Mouse (Mus musculus): Measurements from ENCODE around the gene Gabpb1.

The Gabpb1 gene

DNA sequence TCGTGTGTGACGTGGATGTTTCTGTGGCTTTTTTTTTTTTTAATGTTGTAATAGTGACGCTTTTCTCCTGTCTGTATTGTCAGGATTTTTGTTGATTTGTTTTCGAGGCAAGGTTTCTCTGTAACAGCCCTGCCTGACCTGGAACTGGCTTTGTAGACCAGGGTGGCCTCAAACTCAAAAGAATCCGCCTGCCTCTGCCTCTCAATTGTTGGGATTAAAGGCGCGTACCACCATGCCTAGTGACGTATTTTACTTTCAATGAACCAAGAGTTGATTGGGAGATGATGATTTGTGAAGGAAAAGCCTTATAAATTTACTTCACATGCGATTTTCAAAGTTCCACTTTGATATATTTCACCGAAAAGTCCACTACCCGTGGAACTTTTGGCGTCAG is at the start of gene Gabpb1:
Gene Gabpb1, minus strand, starts transcription at position 216 of the 394 bp plus-strand sequence.
- ATAC-seq (ENCODE audit: insufficient number of reproducible peaks, low FRiP score, low TSS enrichment), result no peak

DNA sequence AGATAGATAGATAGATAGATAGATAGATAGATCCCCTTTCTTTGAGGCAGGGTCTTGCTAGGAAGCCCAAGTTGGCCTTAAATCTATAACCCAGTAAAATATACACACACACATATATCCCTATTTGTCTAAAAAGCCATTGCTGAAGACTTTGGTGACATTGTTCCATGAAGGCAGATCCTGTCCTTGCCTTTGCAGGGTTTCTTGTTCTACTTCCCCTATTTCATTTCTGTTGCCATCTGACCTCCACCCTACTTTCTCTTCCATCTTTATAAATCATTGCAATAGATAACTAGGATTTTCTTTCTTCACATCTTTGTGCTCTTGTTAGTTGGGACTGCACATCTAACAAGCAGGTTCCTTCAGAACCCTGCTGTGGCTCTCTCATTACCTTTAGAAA is 36.8 kb upstream of the Gabpb1 start:
- no peak for ATAC-seq (ENCODE audit: insufficient number of reproducible peaks, low FRiP score, low TSS enrichment)

DNA sequence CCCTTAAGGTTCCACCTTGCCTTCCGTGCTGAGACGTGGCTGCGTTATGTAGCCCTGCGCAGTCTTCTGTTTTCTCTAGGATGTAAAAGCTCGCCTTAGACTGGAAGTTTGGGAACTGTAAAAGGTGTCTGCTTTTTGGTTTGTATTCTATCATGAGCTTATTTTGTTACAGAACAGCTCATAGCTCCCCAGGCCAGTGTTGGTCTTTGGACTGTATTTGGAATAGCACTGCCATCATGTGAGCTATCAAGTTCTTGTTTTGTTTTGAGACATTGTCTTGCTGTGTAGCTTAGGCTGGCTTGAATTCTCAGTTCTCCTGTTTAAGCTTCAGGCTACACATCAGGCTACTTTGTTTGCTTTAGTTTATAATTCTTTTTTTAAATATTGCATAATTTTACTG is 36.4 kb upstream of the Gabpb1 start:
- ATAC-seq (ENCODE audit: insufficient number of reproducible peaks, low FRiP score, low TSS enrichment), result no peak

DNA sequence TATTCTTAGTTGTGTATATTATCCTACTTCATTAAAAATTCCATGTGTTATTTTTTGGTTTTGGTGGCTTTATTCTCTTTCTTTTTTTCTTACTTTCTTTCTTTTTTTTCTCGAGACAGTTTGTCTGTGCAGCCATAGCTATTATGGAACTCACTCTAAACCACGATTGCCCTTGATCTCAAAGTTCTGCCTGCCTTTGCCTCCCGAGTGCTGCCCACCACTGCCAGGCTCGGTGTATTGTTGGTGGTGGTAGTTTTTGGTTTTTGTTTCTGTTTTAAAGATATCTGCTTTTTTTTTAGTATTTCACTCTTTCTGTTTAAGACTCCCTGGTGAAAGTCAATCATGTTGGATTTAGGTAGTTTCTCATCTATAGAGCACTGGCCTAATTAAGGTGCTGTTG is 32.2 kb upstream of the Gabpb1 start:
- no peak for ATAC-seq (ENCODE audit: insufficient number of reproducible peaks, low FRiP score, low TSS enrichment)

DNA sequence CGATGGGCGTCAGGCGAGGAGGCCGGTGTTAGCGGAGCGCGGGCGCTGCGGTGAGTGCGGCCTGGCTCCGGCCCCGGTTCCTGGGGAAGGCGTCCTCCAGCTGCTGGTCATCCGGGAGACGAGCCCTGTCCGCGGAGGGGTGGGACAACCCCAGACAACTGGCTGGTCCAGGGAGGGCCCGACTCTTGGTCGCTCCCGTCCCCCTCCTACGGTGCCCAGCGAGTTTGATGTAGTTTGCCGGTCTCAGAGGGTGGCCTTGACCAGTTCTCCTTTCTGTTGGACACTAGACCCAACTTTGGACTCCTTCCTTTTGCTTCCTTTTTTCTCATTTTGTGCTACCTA is 31.3 kb upstream of the Gabpb1 start:
- no peak; the same call in 1 of the 2 replicates for ATAC-seq (ENCODE audit: insufficient number of reproducible peaks, low FRiP score, low TSS enrichment)

DNA sequence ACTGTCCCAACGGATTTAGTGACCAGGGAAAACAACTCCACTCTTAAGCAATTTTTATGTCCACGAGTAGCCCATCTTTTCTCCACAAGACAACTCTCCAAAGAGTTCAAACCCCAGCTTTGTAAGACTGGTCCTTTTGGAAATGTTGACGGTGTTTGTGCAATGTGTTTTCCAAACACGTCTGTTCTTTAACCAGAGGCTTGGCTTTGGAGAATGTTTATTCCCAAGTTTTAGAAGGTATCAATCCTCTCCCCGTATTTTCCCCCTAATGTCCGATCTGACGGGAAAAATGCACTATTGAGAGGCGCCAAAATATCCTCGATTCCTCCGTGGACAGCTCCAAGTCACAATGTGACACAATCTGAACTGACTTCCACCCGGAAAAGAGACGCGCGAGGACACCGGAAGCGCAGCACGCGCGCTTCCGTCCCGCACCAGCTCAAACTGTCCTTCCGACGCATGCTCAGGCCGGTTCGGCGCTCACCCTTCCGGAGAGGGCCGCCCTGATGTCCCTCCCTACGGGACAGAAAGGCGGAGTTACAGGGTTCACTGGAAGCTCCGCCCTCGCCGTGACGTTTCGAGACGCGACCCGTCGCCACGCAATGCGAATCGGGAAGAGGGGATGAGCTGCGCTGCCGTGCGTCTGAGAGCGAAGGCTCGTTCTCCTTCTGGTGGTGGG is 30.8 kb upstream of the Gabpb1 start, which contains the start of gene Usp8:
Gene Usp8, plus strand, starts transcription at position 570 of the 679 bp plus-strand sequence.
- peak; percentile 100 for ATAC-seq (ENCODE audit: insufficient number of reproducible peaks, low FRiP score, low TSS enrichment)

DNA sequence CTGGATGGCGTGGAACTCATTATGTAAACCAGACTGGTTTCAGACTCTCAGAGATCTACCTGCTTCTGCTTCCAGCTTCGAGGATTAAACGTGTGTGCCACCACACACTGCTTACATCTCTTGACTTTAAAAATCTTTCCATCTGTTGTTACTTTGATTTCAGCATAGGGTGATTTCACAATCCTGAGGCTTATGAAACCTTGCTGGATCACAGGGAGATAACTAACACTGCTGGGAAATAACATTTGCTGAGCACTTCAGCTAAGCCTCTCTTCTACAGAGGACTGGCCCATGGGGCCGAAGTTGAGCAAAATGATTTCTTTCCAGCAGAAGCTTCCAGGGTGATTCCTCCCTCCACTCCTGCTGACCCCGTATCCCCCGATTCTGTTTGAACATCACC is 19.1 kb upstream of the Gabpb1 start:
- no peak for ATAC-seq (ENCODE audit: insufficient number of reproducible peaks, low FRiP score, low TSS enrichment)

DNA sequence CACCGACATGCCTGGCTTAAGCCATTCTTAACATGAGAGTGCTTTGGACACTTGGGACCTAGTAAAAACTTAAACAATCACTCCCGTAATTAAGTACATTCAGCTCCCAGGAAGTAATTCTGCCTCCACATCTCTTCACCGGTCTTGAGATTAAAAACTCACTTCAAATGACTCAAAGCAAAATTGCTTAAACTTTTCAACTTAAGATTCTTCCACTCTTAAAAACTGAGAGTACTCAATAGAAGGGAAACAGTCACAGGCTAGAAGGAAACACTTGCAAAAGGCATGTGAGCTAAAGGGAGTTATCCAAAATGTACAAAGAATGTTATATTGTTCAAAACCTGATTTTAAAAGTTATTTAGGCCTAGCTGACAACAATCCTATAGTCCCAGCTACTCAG is 15.2 kb upstream of the Gabpb1 start:
- ATAC-seq (ENCODE audit: insufficient number of reproducible peaks, low FRiP score, low TSS enrichment), result no peak

DNA sequence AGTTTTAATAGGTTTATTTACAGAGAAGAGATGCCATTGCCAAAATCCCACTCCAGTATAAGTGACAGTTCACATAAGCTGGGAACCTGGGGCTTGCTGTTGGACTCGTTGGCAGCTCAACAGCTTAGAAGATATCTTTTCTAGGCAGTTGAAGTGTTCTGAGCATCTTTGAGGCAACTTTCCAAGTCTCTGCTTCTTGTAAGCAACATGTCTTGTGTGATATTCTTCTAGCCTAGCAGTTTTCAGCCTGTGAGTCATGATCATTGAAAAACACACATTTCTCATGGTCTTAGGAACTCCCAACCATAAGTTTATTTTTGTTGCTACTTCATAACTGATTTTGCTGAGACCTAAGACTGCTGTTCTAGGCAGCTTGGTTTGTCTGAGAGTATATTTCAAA is 6.8 kb upstream of the Gabpb1 start:
- no peak for ATAC-seq (ENCODE audit: insufficient number of reproducible peaks, low FRiP score, low TSS enrichment)

DNA sequence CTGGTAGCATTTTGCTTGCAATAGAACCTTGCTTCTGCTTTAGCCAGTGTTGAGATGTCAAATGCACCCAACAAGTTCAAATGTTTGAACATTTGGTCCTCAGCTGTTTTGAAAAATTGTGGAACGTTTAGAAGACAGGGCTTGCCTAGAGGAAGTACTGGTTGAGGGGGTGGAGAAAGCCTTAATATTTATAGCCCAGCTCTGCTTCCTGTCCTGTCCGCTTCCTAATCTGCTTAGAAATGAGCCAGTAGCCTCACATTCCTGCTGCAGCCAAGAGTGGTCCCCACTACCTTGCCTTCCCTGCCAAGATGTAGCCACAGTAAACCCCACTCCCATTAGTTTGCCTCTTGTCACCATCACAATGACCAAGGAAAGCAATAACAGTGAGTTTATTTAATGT is 6.2 kb upstream of the Gabpb1 start:
- no peak for ATAC-seq (ENCODE audit: insufficient number of reproducible peaks, low FRiP score, low TSS enrichment)

DNA sequence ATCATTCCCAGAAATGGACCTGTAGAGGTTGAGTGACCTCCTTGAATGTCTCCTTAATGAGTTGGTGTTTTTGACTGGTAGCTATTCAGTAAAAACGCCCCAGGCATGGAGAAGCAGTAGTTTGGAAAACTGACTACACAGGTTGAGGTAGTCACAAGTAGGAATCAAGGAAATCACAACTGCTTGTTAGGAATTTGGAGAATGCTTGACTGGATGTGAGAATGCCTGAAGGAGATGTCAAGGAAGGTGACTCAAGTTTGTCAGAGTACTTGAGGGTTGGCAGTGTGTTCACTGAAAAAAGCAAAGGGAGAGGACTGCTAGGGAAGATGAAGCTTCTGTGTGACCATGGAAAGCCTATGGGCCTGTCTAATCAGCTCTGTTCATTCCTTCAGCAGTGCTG is 1.2 kb upstream of the Gabpb1 start:
- ATAC-seq (ENCODE audit: insufficient number of reproducible peaks, low FRiP score, low TSS enrichment), result no peak

DNA sequence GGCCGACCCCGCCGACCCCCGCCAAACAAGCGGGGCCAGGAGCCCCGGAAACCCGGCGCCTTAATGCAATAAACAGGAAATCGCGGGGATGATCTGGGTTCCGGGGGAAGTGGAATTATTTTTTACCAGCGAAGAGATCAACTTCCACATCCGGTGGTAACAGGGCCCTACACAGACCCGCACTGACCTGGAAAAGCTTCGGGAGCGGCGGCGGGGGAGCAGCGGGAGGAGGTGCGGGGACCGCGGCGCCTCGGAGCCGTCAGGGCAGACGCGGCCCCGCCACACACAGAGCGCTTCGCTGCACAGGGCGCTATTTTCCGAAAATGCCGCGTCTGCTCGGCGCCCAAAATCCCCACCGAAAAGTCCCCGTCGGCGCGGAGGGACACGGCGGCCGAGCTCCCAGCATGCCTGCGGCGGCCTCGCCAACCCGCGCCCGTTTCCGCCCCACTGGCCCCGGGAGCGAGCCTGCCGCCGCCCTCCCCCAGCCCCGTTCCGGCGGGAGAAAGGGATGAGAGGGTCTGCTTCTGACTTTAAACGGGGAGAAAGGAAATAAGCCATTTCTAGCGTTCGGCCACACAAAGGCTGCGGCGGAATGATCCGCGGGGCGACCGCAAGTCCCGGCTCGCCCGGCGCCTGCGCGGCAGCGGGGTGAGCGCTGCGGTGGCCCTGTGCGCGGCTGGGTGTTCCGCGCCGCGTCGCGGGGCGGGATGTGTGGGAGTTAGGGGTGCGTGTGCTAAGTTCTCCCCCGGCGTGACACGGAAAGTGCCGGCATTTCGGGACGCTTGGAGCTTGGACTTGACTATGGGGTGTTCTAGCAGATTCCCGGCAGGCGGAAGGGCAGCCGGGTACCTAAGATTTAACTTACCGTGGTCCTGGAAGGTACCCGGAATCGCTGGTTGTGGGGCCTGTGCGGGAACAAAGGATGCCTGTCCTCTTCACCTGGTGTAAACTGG is 692 bp downstream of the Gabpb1 start:
- ATAC-seq (ENCODE audit: insufficient number of reproducible peaks, low FRiP score, low TSS enrichment), result peak; percentile 89

DNA sequence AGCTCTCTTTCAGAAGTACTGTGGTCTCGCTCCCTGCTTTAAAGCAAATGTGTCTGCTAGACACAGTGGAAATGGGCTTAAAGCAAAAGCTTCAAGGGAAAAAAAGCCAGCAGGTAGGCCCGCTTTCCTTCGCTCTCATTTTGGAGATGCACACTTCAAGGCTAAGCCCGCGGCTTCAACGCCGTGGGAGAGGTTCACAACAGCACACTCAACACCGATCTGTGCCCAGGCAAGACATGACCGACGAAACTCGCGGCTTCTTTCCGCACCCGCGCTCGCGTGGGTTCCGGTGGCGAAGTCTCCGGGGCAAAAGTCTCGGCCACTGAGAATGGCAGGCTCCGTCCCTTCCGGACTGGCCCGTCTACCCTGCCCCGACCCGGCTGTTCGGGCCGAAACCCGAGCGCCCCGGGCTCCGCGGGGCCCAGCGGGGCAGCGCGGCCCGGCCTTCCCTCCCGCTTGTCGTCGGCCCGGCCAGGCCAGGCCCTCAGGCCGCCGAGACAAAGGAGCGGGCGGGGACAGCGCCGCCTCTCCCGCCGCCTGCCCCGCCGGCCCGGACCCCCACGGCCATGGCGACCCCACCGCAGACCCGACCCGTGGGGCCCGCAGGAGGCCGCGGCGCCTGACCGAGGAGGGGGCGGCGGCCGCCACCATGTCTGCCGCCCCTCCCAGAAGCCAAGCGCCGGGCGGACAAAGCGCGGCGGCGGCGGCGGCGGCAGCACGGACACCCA is 1.5 kb downstream of the Gabpb1 start:
- peak; percentile 65 for ATAC-seq (ENCODE audit: insufficient number of reproducible peaks, low FRiP score, low TSS enrichment)

DNA sequence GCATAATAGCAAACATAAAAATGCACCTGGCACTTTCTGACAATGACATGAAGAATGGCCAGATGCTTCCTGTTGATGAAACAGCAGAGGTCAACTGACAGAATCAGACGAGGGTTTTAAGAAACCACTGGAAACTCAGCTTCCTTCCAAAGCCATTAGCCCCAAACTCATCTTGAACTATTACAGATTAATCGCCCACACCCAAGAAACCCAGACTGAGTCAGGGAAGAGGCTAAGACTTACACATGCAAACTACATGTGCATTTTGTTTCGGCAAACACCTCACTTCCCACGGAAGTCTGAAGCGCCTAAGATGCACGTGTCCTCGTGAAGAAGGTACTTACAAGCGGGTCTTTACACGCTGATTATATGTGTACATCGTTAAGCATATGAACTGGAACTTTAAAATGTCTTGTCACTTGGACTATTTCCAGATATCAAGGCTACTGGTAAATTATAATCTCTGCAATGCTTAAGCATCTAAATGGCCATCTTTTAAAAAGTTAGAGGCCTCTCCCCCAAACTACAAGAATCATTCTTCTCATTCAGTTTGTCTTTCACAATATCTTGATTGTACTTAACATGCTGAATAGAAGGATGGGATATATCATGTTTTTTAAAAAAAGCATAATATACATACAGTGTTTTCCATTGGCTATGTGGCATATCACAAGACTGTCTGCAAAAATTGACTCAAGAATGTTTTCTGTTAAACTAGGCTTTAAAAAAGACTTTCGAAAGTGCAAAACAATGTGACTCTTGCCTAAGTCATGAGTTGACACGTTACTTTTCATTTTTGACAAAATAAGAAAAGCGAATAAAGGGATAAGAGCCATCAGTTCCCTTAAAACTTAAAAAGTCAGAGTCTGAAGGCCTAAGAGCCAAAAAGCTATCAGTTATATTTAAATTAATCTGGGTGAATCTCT is 2.6 kb downstream of the Gabpb1 start:
- ATAC-seq (ENCODE audit: insufficient number of reproducible peaks, low FRiP score, low TSS enrichment), result no peak

DNA sequence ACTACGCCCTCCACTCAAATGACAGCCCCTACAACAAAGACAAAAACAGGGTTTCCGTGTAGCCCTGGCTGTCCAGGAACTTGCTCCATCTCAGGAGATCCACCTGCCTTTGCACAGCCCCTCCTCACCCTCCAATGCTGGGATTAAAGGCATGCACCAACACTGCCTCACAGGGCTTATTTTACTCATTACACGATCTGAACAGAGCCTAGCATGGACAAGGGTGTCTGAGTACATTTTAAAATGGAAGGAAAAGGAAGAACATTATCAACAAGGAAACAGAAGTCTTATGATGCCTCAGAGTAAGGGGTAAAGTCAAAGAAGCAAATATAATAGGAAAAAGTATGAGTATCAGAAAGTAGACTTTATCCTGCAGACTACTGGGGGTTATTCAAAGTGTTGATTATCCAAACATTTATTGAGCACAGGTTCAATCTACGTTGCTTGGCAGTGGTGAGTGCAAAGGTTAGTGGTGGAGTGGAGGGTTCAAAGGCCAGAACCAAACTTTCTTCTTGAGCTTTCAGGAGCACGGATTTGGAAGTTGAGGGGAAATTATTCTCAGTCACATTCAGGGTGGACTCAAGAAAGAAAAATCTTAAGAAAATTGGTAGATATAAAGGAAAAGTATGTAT is 7.4 kb downstream of the Gabpb1 start:
- no peak for ATAC-seq (ENCODE audit: insufficient number of reproducible peaks, low FRiP score, low TSS enrichment)

DNA sequence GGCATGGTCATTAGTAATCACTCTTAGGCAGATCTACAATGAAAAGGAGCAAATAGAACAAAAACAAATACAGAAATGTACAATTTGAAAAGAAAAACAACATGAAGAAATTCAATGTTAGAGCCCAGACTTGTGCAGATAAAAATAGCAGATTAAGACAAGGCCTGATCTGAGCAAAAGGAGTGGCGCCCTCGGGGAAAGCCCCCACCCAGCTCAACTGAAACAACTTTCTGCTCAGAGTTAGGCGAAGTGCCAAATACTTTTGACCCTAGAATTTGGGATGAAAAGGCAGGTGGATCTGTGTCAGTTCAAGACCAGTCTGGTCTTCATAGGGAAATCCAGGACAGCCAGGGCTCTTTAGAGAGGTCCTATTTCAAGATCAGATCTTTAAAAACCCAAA is 10.2 kb downstream of the Gabpb1 start:
- no peak for ATAC-seq (ENCODE audit: insufficient number of reproducible peaks, low FRiP score, low TSS enrichment)

DNA sequence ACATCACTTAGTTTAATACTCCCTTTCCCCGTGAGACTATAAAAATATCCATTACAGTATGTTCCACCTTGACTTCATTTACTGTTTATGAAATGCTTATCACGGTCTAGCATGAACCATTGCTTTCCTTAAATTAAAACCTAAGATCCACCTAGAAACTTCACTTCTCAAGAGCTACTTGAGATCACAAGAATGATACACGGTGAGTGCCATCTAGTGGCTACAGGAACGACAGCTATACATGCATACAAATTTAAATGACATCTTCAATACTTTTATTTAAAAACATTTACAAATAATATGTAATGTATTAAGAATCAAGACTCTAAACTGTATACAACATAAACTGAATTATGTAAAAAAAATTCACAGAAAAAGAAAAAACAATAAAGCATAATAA is 12.7 kb downstream of the Gabpb1 start:
- ATAC-seq (ENCODE audit: insufficient number of reproducible peaks, low FRiP score, low TSS enrichment), result no peak

DNA sequence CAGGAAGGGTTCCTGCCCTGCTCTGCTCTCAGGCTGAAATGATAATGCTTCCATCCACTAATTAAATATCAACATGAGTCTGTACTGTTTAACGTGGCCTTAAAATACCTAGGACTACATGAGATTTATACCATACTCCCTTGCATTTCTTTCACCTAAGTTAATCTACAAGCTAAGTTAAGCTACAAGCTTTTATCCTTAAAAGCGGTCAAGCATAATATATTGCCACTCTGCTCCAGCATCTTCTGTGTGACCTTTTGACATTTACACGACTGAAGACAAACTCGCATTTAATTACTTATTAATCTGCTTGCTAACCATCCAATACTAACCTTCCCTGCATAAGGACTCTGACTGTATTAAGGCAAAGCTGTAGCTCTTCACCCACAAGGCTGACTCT is 23.2 kb downstream of the Gabpb1 start:
- ATAC-seq (ENCODE audit: insufficient number of reproducible peaks, low FRiP score, low TSS enrichment), result no peak

DNA sequence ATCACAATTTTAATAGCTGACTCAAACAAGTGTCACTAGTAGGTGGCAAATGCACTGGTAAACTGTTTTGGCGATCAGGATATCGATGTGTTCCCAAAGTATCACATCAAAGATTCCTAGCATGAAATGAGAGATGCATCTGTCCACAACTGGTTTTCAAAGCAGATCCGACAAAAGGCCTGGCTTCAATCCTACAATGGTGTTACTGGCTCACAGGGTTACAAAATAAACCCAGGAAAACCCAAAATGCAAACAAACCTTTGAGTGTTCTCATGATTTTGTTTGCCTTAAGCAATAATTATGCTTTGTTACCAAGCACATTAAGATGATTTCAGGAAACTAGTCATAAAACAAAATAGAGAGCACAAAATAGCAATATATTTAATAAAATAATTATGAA is 28.4 kb downstream of the Gabpb1 start:
- ATAC-seq (ENCODE audit: insufficient number of reproducible peaks, low FRiP score, low TSS enrichment), result no peak

DNA sequence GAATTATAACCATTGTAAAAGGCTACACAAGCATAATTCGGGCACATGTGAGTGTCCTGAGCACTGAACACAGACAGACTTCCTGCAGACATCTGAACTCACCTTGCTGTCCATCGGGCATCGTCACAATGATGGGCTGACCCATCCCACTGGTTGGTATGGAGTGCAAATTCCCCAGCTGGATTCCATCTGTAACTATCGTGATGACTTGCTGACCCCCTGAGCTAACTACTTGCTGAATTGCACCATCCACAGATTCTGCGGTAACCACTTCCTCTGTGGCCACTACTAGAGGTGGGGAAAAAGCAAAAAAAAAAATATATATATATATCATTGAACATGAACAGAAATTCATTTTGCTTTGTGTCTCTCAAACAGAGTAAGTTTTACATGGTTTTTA is 29.7 kb downstream of the Gabpb1 start:
- no peak for ATAC-seq (ENCODE audit: insufficient number of reproducible peaks, low FRiP score, low TSS enrichment)
